Mouse (Mus musculus) Muller cell, postnatal 12 days (primary cell): ENCODE measurements at regions not wholly inside any gene's neighbourhood (a gene's known extent, or its start where the extent isn't known, plus 50 kb on each side); places are given as distances from the start of the nearest gene placed in this dataset.

Experiments
- DNase-seq: peaks from one replicate; pipeline ENCODE4 v3.0.0-alpha.2; 2015; ENCODE audit errors: inconsistent ontology term

GRCm38 (mm10) chr2:107713706-107714105 lies 423.3 kb downstream of the Kcna4 start:
- DNase-seq = peak; percentile 79

GRCm38 (mm10) chr2:107729469-107729868 lies 439.0 kb downstream of the Kcna4 start:
- no peak for DNase-seq

GRCm38 (mm10) chr2:107734291-107734690 lies 443.9 kb downstream of the Kcna4 start:
- no peak for DNase-seq

GRCm38 (mm10) chr2:107734703-107735102 lies 444.3 kb downstream of the Kcna4 start:
- peak; percentile 39 for DNase-seq
